Mouse (Mus musculus) bone marrow macrophage, adult 2 months (primary cell): ENCODE data around the gene Tmpo. TPM values are rescaled to one million over a fixed set of nuclear protein-coding genes. Genes with fewer than 3 reads are reported as not detected.

ENCODE experiments used
- H3K27ac ChIP-seq: 2 replicates; pipeline ENCODE4 v1.5.1; 2012; ENCODE audit warnings: low read depth, low read length; ENCODE audit not compliant: insufficient read depth
- H3K4me1 ChIP-seq: 2 replicates; pipeline ENCODE4 v1.6.1; 2012; ENCODE audit warnings: low read length; ENCODE audit not compliant: control insufficient read depth, insufficient read depth
- H3K4me3 ChIP-seq: 2 replicates; pipeline ENCODE4 v1.5.1; 2012; ENCODE audit warnings: mild to moderate bottlenecking, low read length, moderate library complexity; ENCODE audit not compliant: insufficient read depth
- CTCF ChIP-seq: IDR thresholded peaks from 2 replicates; pipeline ENCODE4 v1.5.1; 2012; ENCODE audit warnings: low read depth, mild to moderate bottlenecking, low read length, moderate library complexity
- POLR2A ChIP-seq: IDR thresholded peaks from 2 replicates; pipeline ENCODE4 v1.6.1; 2012; ENCODE audit warnings: mild to moderate bottlenecking, low read depth, low read length, borderline replicate concordance
- polyA plus RNA-seq: library from polyadenylated mRNA; stranded (reverse); fragments of >200 nt; gene quantifications from 2 replicates; pipeline ENCODE4 v1.2.4, GENCODE M21; 2012; ENCODE audit not compliant: missing spikeins, insufficient read depth, insufficient read length

Gene Tmpo
- 150 and 155 TPM in 2 replicates for polyA plus RNA-seq

DNA sequence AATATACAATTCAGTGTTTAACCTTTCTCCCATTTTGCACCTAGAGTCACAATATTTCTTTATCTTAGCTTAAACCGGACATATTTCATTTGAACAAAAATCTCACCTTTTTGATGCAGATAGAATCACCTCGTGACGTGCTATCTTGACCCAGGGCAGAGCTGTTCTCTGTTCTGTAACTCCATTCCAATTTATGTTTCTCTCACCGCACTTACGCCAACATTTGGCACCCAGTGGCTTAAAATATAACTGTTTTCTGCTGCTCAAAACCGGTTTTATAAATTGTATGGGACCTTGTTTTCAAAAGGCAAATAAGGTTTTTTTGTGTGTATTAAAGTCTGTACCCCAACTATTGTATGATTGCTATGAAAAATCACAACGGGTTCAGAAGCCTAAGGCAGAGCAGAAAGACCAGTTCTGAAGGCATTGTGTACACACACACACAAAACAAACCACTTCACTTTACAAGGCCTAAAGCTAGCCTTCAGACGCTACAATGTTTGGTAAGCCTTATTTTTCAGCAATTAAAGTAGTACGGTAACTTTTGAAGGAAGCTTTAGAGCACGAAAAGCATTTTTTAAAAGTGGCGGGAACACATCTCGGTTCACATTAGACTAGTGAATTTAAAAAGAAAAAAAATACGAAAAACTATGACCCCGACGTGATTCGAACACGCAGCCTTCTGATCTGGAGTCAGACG is at the start of gene Tmpo:
Tmpo (minus strand) TSS at position 555 of the 700 bp plus-strand sequence.
- H3K4me3 ChIP-seq: peak within 1 kb of the TSS; percentile 68
- peaks cover 18% of the 10 kb centered on the region for H3K4me1 ChIP-seq
- TF ChIP-seq POLR2A (no peak), CTCF (no peak)
- H3K27ac ChIP-seq: peak within 1 kb of the TSS; percentile 94

DNA sequence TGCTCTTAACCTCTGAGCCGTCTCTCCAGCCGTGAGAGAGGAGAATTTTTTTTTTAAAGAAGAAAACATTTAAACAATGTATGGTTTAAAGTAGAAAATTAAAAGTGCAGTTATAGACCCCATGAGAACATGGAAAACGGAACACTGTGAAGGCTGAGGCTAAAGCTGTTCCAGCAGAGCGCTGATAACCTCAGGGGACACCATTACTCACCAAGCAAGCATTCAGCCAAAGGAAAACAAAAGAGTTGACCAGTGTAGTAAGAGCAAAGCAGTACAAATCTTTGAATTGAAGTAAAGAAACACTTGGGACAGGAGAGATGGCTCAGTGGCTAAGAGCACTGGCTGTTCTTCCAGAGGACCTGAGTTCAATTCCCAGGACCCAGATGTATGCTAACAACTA is 49.3 kb upstream of the Tmpo start:
- Histone ChIP-seq H3K4me1 (peaks cover 6% of the 10 kb centered on the region), H3K4me3 (no peak overlapping the region), H3K27ac (no peak overlapping the region)
- no peak for TF ChIP-seq CTCF
- no peak for TF ChIP-seq POLR2A

GRCm38 (mm10) chr10:91229518-91229961 is 48.4 kb upstream of the Tmpo start:
- H3K4me1 ChIP-seq: peaks cover 4% of the 10 kb centered on the region
- TF ChIP-seq CTCF (no peak), POLR2A (no peak)
- no peak overlapping the region for H3K27ac ChIP-seq
- no peak overlapping the region for H3K4me3 ChIP-seq

GRCm38 (mm10) chr10:91228924-91229517 is 47.9 kb upstream of the Tmpo start:
- TF ChIP-seq POLR2A (no peak), CTCF (no peak)
- Histone ChIP-seq H3K4me3 (no peak overlapping the region), H3K27ac (no peak overlapping the region), H3K4me1 (no peaks in the 10 kb centered on the region)

DNA sequence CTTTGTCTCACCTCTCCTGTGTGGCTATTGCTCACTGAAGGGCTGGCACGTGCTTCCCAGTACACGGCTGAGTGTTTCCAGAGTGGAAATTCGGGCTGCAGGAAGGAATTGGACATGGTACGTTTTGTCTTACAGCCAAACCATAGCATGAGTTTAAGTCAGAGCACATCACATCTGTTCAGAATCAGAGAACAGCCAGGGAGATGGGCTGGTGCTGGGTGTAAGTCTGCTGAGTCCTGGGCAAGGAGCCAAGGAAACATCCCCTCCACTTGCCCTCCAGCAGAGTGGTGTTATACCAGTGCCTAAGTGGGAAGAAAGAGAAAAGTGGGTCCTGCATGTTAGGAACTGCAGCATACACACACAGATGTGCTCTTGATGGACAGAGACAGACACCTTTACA is 45.9 kb upstream of the Tmpo start:
- TF ChIP-seq CTCF (no peak), POLR2A (no peak)
- Histone ChIP-seq H3K27ac (no peak overlapping the region), H3K4me3 (no peak overlapping the region)

GRCm38 (mm10) chr10:91222398-91223236 is 41.5 kb upstream of the Tmpo start:
- no peak for TF ChIP-seq CTCF
- no peak for TF ChIP-seq POLR2A
- Histone ChIP-seq H3K4me3 (no peak overlapping the region), H3K27ac (no peak overlapping the region), H3K4me1 (no peaks in the 10 kb centered on the region)

More for the DNA sequence above, 45.9 kb upstream of the Tmpo start:
- no peaks in the 10 kb centered on the region for H3K4me1 ChIP-seq

DNA sequence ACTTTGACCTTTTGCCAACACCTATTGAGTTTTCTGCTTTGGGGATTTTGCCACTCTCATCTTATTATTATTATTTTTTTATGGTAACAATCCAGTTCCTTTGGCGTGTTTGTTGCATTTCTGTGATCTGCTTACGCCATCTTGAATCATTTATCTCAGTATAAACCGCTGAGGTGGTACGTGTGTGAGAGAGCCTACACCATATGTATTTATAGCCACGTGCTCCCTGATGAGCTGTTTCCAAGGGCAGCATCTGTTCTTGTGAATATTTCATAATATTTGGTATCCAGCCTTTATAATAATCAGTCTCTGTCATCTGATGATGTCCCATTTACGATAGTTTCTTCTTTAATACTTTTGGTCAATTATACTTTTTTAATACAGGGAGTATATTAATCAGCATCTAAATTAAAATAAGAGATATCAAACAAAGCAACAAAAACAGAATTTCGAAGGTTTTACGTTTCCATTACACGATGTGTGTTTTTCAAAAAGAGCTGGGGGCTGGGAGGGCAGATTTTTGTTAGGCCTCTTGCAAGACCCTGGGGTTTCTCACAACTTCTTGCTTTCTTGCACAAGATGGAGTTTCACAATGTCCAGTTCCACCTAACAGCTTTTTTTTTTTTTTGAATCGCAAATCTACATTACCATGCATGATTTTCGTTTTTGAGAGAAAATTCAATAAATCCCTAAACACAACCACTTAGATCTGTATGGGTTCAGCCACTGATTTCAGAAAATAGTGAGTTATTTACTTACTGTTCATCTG is 28.0 kb upstream of the Tmpo start:
- TF ChIP-seq POLR2A (no peak), CTCF (no peak)
- Histone ChIP-seq H3K27ac (peak overlapping the region; percentile 24), H3K4me3 (no peak overlapping the region), H3K4me1 (peaks cover 9% of the 10 kb centered on the region)

DNA sequence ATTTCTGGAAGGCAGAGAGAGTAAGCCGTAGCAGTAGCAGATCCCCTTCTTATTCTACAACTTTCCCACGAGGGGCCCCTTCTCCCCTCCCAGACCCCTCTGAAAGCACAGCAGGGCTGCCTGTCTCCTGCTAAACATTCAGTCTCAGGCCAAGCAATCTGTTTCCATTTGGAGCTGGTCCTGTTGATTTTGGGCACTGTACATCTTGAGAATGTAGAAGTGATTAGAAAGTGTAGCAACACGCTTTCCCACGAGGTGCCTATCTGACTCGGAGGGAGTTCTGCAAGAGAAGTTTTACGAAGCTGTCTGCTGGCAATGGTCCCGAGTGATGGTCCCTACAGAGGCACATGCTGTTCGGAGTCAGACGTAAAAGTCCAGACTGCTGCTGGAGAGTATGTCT is 27.3 kb upstream of the Tmpo start:
- Histone ChIP-seq H3K4me1 (peaks cover 9% of the 10 kb centered on the region), H3K27ac (no peak overlapping the region), H3K4me3 (no peak overlapping the region)
- TF ChIP-seq POLR2A (no peak), CTCF (no peak)

- no peak overlapping the region for H3K4me3 ChIP-seq
- H3K4me1 ChIP-seq: peaks cover 9% of the 10 kb centered on the region
- no peak overlapping the region for H3K27ac ChIP-seq
- TF ChIP-seq POLR2A (no peak), CTCF (no peak)
These were observed 26.2 kb upstream of the Tmpo start for GRCm38 (mm10) chr10:91207275-91207674.
